Mouse (Mus musculus): ENCODE measurements around the gene Id3. TPM values are rescaled to one million over a fixed set of nuclear protein-coding genes. Genes with fewer than 3 reads are reported as not detected.

Gene Id3
- total RNA-seq, 2 experiments from 2014 or later: 37.3 to 54.8 TPM

DNA sequence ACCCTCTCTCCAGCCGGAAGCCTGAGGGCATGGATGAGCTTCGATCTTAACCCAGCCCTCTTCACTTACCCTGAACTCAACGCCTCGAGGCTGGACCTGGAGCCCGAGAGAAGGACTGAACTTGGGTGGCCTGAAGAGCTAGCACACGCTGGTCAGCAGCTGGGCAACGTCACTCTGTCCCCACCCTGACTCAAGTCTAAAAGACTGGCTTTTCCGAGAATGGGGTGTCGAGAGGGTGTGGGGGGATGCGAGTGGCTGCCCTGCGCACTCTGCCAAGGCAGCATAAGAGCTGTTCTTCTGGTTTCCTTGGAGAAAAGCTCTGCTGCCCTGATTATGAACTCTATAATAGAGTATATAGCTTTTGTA is 1.6 kb downstream of the Id3 start:
- intact Hi-C loops (cut with DNase I): no loop called here
- no peak for DNase-seq (ENCODE audit: extremely low spot score in 1 of 2, low spot score in 2 of 2)

DNA sequence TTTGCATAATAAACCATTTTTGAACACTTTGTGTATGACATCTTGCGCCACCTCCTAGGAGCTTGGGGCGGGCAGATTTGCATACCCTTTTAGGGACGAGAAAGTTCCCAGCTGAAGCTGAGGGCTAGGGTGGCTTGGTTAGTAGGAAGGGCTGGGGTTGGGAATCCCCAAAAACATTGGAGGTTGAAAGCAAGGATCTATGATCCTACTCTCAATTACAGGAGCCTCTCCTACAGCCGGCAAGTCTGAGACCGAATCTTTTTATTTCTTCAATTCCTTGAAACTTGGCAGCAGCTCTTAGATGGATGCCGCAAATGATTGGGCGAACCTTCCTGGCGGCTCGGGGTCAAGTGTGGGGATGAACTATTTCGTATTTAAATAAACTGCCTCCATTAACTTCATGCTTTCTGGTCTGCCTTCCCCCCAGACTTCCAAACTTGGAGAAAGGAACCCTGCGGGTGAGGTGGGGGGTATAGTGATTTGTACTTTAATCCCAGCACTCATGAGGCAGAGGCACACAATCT is 2.1 kb downstream of the Id3 start:
- no peak for DNase-seq (ENCODE audit: extremely low spot score in 1 of 2, low spot score in 2 of 2)
- intact Hi-C loops (cut with DNase I): no loop called here

DNA sequence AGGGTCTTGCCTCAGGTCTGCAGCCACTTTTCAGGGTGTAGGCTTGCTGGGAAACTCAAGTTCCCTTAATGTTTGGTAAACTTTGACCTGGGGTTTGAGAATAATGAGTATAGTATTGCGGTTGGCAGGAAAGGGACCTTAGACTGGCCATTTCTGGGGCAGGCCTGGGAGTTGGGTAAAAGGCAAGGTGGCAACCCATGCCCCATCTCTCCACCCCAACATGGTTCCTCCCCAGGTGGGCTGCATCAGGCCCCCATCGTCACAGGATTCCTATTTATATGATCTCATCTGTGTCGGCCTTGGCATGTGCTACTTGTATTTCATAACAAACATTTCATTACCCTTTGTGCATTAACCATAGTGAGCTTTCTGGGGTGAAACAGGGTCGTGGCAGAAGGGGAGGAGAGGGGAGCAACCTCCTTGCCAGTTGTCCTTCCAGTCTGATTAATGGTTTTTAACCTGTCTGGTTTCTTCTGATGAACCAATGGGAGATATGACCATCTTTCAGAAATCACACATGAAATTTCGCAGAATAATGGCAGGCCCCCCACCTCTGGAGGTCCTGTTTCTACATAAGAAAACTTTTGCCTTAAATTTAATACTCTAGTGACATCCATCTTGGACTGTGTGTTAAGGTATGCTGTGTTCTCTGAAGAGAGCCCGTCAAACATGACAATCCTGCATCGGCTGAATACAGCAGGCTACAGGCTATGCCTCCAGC is 2.9 kb downstream of the Id3 start:
- DNase-seq (ENCODE audit: extremely low spot score in 1 of 2, low spot score in 2 of 2): no peak
- intact Hi-C loops (cut with DNase I): no loop called here

DNA sequence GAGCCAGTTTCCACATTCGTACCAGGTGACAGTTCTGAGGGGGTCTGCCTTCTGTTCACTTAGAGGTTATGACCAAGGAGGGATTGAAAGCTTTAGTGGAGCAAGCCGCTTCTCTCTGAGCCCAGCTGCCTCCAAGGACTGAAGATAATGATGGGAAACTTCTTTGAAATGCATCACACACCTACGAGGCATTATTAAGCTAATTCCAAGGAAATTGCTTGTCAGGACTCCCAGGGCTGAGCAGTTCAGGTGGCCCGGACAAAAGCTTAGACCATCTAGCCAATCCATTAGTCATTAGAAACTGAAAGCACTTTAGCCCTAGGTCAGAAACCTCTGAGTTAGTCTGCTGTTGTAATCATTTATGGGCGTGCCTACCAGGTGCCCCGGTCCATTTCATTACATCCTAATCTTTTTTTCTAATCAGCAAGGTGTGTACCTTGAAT is 3.4 kb downstream of the Id3 start:
- intact Hi-C loops (cut with DNase I): no loop called here
- no peak for DNase-seq (ENCODE audit: extremely low spot score in 1 of 2, low spot score in 2 of 2)

DNA sequence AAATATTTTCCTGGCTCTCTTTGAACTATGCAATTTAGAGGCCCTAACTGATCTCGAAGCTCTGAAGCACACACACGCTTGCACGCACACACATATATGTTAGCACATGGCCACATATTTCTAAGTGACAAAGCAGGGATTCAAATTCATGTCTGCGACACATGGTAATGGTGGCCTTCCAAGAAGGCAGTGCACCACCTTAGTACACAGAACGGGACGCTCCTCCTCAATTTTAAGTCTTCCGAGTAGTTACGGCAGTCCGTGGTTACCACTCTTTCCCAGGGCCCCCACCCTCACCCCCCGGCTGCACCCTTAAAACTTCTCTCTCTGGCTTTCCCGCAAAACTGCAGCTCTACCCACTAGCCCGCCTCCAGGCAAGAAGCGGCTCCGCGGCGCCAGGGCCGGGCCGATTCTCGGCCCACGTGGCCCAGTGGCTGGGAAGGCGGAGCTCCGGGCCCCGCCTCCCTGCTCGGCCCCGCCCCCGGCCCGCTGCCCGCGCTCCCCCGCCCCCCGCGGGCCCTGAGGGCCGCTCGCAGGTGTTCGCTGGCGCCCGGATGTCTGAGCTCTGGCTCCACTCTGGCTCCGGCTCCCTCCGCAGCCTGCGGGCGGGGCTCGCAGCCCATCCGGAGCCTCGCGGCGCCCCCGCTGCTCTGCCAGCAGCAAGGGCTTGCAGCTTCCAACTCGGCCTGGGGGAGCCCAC is 4.3 kb downstream of the Id3 start:
- intact Hi-C loops (cut with DNase I): no loop called here
- peak in 1 of 2 experiments; percentile 92 for DNase-seq (ENCODE audit: extremely low spot score in 1 of 2, low spot score in 2 of 2)

DNA sequence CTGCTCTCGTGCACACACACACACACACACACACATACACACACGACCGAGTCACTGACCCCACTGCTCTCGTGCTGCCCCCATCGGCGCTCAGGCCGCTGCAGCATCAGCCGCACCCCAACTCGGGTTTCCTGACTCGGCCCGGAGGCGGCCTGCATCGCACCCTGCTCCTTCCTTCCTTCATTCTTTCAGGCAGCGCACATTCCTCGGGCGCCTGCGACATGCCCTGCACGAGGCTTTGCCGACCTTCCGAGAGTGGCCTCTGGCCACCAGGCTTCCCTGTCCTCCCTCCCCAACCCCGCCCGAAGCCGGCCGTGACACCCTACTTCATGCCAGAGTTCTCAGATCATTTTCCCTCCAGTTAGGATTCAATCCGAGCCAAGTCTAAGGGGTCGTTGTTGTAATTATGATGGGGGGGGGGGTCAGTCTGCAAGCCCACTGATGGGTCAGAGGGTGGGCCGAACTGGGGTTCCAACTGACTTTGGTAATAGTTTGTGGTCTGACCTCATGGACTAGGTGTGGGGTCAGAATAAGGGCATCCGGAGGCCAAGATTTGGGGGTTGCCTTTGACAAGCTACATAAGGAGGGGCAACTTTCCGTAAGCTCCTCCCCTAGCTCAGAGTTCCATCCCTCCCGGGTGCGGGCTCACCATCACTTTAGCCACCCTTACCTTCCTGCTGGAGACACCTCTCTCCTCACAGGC is 5.2 kb downstream of the Id3 start:
- DNase-seq (ENCODE audit: extremely low spot score in 1 of 2, low spot score in 2 of 2): peak in 1 of 2 experiments; percentile 76
- intact Hi-C loops (cut with DNase I): no loop called here

DNA sequence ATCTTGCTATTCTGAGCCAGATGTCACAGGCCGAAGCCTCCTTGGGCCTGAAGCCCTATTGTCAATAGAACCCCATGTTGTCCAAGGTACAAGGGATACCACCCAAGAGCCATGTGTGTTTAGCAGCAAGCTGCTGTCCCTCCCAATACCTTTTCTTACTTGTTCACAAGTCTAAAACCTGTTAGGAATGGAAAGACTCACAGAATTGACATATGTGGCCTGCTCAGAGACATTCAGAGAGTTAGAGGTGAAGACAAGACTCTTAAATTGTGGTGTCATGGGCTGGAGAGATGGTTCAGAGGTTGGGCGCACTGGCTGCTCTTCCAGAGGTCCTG is 5.7 kb downstream of the Id3 start:
- intact Hi-C loops (cut with DNase I): no loop called here
- no peak for DNase-seq (ENCODE audit: extremely low spot score in 1 of 2, low spot score in 2 of 2)

DNA sequence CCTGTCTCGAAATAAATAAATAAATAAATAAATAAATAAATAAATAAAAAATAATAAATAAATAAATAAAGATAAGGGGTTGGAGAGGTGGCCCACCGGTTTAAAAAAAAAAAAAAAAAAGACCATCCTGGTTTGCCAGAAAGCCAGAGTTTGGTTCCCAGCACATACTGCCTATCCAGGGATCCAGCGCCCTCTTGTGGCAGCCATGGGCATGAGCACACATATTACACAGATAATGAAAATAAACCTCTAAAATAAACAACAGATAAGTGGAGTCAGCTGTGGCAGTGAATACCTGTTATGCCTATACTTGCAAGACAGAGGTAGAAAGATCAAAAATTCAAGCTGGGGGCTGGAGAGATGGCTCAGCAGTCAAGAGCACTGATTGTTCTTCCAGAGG is 6.4 kb downstream of the Id3 start:
- DNase-seq (ENCODE audit: extremely low spot score in 1 of 2, low spot score in 2 of 2): peak in 1 of 2 experiments; percentile 61
- intact Hi-C loops (cut with DNase I): no loop called here

DNA sequence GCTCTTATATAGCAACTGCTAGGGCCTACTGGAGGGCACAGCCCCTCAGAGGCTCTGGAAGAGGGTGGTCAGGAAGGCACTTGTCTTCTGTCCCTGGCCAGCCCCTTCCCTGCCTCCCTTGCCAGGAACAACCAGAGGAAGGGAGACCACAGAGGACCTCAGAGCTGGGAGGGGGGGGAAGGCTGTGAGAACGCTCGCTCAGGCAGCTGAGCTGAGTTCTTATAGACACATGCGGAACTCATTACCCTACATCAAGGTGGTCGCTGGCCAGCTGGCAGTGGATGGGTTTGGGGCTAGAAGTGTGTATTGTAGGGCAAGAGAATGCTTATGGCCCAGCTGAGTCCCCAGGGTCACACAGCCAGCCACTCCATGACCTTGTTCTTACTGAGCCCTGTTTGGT is 7.3 kb downstream of the Id3 start:
- intact Hi-C loops (cut with DNase I): no loop called here
- no peak for DNase-seq (ENCODE audit: extremely low spot score in 1 of 2, low spot score in 2 of 2)

DNA sequence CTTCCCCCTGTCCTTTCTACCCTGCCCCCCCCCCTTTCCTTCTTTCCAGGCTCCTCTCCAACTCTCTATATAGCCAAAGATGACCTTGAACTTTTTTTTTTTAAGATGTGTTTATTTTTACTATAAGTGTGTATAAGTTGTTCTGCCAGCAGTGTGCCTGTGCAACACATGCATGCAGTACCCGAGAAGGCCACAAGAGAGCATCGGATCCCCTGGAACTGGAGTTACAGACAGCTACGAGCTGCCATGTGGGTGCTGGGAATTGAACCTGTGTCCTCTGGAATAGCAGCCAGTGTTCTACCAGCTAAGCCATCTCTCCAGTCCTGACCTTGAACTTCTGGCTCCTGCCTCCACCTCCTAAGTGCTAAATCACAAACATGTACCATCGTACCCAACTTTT is 9.5 kb downstream of the Id3 start:
- intact Hi-C loops (cut with DNase I): no loop called here
- peak in 1 of 2 experiments; percentile 36 for DNase-seq (ENCODE audit: extremely low spot score in 1 of 2, low spot score in 2 of 2)

DNA sequence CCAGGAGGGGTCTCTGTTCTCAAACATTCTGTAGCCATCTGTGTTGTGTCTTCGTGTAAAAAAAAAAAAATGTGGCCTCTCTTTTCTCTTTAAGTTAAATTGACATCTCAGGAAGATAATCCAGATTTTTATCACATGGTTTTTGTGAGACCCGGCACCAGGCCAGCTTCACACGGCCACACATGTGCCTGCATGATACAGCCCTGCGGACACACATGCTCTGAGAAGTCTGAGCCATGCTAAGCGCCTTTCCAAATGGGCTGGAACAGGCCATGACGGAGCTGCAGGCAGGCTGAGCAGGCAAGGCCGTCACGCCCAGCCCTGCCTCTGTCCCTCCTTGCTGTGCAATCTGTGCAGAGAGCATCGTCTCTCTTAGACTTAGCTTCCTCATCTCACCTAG is 11.2 kb downstream of the Id3 start:
- no peak for DNase-seq (ENCODE audit: extremely low spot score in 1 of 2, low spot score in 2 of 2)
- intact Hi-C loops (cut with DNase I): no loop called here

DNA sequence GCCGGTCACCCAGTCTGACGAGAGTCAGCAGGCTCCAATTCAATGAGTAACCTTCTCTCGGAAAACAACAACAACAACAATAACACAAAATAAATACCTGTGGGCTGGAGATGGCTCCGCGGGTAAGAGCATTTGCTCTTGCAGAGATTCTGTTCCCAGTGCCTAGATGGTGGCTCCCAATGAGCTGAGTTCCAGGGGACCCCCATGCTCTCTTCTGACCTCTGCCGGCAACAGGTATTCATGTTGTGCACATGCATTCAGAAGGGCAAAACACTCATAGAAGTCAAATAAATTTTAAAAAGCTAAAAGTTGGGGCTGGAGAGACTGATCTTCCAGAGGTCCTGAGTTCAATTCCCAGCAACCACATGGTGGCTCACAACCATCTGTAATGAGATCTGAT is 15.2 kb downstream of the Id3 start:
- intact Hi-C loops (cut with DNase I): no loop called here
- DNase-seq (ENCODE audit: extremely low spot score in 1 of 2, low spot score in 2 of 2): no peak

DNA sequence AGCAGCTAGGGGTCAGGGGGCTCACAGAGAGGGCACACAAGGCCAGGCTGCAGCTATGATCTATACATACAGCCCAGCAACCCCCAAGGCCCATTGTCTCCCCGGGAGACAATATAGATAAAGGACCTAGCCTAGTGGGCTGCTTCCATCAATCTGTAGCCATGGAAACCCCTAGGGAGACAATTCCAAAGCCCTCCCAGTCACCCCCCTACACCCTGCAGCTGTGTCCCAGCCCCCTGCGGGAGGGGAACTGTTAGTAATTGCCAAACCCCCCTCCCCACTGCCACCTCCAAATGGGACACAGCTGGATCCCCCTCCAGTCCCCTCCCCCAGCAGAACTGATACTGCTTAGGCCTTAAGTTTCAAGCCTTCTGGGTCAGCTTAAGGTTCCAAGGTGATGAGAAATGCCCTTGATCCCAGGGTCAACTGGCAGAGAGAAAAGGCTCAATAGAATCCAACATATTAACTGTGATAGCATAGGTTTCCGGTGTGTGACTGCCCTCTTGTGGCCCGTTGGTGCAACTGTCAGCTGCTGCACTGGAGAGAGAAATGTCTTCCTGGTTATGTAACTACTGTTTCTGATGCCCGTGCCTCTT is 16.6 kb downstream of the Id3 start:
- DNase-seq (ENCODE audit: extremely low spot score in 1 of 2, low spot score in 2 of 2): peak; percentile 69 to 70
- intact Hi-C loops (cut with DNase I): loop anchor here (2.0 kb wide), 1 partner anchor 89 kb away; no protein-coding TSS in a partner anchor

DNA sequence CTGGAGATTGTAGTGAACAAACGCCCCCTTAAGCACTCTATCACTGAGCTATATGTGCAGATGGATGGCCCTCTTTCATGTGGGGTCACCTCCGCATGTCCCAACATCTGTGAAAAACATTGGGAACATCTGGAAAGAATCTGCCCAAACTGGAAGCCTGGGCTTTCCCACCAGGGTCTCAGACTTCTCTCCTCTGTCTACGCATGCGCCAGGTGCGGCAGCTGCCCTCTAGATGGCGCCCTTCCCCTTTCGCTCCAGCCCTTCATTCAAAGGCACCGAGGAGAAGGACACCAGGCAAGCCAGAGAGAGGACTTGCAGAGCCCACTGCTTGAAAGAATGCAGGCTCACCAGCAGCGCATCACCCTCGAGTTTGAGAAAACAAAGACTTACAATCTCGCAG is 20.2 kb downstream of the Id3 start:
- DNase-seq (ENCODE audit: extremely low spot score in 1 of 2, low spot score in 2 of 2): peak; percentile 81 to 88
- intact Hi-C loops (cut with DNase I): loop anchor here (2.0 kb wide), 1 partner anchor 37 kb away; no protein-coding TSS in a partner anchor

DNA sequence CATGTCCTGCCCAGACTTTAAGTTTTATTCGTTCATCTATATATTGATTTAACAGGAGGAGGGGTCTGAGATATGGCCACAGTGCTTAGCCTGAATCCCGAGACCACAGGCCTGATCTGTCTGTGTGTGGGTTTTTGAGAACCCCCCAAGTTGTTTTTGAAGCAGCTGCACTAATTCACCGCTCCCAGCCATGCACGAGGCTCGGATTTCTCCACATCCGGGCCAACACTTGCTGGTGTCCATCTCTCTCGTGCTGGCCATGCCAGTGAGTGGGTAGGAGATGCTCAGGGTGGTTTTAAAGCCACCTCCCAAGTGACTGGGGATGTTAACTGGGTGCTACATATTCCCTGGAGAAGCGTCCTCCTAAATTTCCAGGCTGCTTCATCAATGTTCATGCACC is 21.7 kb downstream of the Id3 start:
- DNase-seq (ENCODE audit: extremely low spot score in 1 of 2, low spot score in 2 of 2): no peak
- intact Hi-C loops (cut with DNase I): no loop called here

DNA sequence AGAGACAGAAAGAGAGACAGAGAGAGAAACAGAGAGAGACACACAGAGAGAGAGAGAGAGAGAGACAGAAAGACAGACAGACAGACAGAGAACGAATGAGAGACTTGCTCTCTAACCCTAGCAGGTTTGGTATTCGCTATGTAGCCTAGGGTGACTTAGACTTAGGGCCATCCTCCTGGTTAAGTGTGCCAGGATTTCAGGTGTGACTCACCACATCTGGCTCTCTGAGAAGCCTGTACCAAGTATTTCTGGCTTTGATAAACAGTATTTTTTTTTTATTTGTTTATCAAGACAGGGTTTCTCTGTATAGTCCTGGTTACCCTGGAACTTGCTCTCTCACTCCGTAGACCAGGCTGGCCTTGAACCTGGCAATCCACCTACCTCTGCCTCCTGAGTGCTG is 24.4 kb downstream of the Id3 start:
- DNase-seq (ENCODE audit: extremely low spot score in 1 of 2, low spot score in 2 of 2): no peak
- intact Hi-C loops (cut with DNase I): no loop called here

DNA sequence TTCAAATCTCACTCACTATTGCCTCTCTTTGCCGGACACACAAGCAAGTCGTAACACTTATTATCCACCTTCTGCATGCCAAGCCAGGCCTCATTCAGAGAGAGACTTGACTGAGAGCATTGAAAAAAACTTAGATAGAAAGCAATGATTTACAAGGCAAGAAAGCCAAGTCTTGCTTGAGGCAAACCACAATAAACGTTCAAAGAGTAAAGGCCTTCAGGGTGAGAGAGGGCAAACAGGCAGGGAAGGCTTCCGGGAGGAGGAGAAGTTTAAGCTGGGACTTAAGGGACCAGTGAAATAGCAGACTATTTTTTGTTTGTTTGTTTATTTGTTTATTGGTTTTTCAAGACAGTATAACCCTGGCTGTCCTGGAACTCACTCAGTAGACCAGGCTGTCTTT is 27.1 kb downstream of the Id3 start:
- intact Hi-C loops (cut with DNase I): no loop called here
- DNase-seq (ENCODE audit: extremely low spot score in 1 of 2, low spot score in 2 of 2): no peak

DNA sequence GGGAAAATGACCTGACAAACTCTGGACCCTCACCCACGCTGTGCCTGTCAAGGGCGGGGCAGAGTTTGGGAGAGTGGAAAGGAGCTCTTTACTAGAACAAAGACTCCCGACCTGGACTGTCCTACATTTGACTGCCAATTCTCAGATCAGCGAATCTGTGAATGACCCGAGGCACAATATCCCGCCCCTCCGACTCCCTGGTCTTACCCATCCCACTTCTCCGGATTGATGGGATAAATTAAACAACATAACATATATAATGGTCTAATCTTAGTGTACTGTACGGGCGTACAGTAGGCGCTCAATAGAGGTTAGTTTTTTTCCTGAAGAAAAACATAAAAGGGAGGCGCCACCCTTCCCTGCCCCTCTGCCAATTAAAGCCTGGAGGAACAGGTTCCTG is 28.2 kb downstream of the Id3 start:
- intact Hi-C loops (cut with DNase I): no loop called here
- DNase-seq (ENCODE audit: extremely low spot score in 1 of 2, low spot score in 2 of 2): no peak

DNA sequence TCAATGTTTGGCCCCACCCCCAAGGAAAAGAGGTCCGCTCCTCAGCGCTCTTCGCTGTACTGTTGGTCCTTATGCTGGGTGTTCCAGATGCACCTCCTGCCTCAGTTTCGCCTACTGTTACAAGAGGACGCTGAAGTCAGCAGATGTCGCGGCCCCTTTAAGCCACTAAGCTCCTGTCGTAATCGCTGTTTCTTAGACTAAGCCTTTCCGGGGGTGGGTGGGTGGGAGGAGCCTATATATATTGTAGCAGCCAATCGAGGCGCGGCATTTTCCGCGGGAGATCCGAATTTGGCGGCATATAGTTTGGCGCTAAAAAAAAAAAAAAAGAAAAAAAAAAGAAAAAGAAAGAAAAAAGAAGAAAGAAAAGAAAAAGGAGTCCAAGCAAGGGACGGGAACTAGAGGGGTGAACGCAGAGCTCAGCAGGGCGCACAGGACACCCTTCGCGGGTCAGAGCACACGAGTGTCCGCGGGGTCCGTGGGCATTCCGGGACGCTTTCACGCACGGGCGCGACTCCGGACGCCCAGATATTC is 28.8 kb downstream of the Id3 start, which contains the start of gene E2f2:
TSS of gene E2f2 (plus strand) at position 384 of the 531 bp plus-strand sequence.
- intact Hi-C loops (cut with DNase I): no loop called here
- DNase-seq (ENCODE audit: extremely low spot score in 1 of 2, low spot score in 2 of 2): peak in 1 of 2 experiments; percentile 77

All from left cerebral cortex, postnatal 10 days (tissue).